In the genomic region with DNA sequence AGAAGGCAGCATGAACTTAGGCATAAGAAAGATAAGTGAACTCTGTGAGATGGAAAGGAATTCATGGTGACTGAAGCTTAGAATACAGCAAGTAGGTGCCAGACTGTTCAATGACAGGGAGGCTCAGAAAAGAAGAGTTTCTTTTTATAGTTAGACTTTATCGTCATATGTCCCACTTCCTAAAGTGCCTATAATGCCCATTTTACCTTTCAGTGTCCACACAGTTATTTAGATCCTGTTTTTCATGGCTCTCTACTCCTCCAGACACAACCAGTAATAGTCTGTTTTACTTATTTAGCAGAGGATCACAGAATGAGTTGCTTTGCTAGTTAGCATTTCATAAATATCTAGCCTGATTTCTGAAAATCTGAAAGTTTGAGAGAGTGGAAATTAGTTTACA, we compare ENCODE assay signal across 17 mouse cellular contexts.
"Had no signal": no experiment of that assay in that cellular context is flagged by ENCODE, and none has a peak within 500 bp of the region (broad histone marks: within the 10 kb centered on the region; RNA-seq: fewer than 3 reads in every experiment).

No protein-coding gene starts in this region.

- DNase-seq: left cerebral cortex, postnatal 4 days; liver; liver, embryonic 13.5 days; liver, postnatal 0 days; lung, adult 18-20 months; lung, adult 2 months; lung, embryonic 14.5 days; lung, postnatal 10 days; lung, postnatal 14 days; lung, postnatal 36 days; lung, postnatal 4 days; midbrain, embryonic 14.5 days had no signal

- ATAC-seq: liver, embryonic 12.5 days; liver, postnatal 0 days; lung, postnatal 0 days; midbrain, embryonic 13.5 days; midbrain, embryonic 15.5 days; midbrain, embryonic 16.5 days had no signal
